Mouse (Mus musculus) MEL (cell line): ENCODE measurements around the gene Inhbe. TPM values are rescaled to one million over a fixed set of nuclear protein-coding genes. Genes with fewer than 3 reads are reported as not detected.
A peak's percentile ranks its signal among the peaks of the same experiment; 100 is the strongest.

Source experiments
- DNase-seq: peaks from one replicate; pipeline ENCODE4 v3.0.0; 2011; ENCODE audit warnings: low read depth, low spot score
- H3K27ac ChIP-seq: 2 replicates; pipeline ENCODE4 v1.5.1; 2012; ENCODE audit warnings: low read depth, mild to moderate bottlenecking, control low read depth, low read length, moderate library complexity; ENCODE audit not compliant: control insufficient read depth
- H3K27me3 ChIP-seq, 2 experiments: fragments of 150-350 bp in 1 of 2; sonication (generic) in 1 of 2; 2 replicates each; pipeline ENCODE4 v1.6.1; 2012; ENCODE audit warnings: low read length in 2 of 2, mild to moderate bottlenecking in 2 of 2, improper control_type of control experiment in 1 of 2, moderate library complexity in 1 of 2; ENCODE audit not compliant: insufficient read depth in 2 of 2, control insufficient read depth in 1 of 2
- H3K36me3 ChIP-seq, 2 experiments: 2 replicates each; pipeline ENCODE4 v1.6.1; 2012 to 2014; ENCODE audit warnings: low read length in 2 of 2, improper control_type of control experiment in 1 of 2, inconsistent platforms in 1 of 2, mild to moderate bottlenecking in 1 of 2; ENCODE audit not compliant: insufficient read depth in 2 of 2, control insufficient read depth in 1 of 2
- H3K4me1 ChIP-seq, 2 experiments: fragments of 150-350 bp in 1 of 2; sonication (generic) in 1 of 2; 2 replicates each; pipeline ENCODE4 v1.6.1; 2012; ENCODE audit warnings: low read length in 2 of 2, improper control_type of control experiment in 1 of 2, mild to moderate bottlenecking in 1 of 2; ENCODE audit not compliant: insufficient read depth in 2 of 2, control insufficient read depth in 1 of 2
- H3K4me3 ChIP-seq, 2 experiments: fragments of 150-350 bp in 1 of 2; sonication (generic) in 1 of 2; 2 replicates each; pipeline ENCODE4 v1.5.1; 2012; ENCODE audit warnings: low read depth in 2 of 2, low read length in 2 of 2, mild to moderate bottlenecking in 2 of 2, moderate library complexity in 2 of 2, control low read depth in 1 of 2, improper control_type of control experiment in 1 of 2; ENCODE audit not compliant: control insufficient read depth in 1 of 2, insufficient read depth in 1 of 2
- H3K79me2 ChIP-seq: 2 replicates; pipeline ENCODE4 v1.6.1; 2012; ENCODE audit warnings: mild to moderate bottlenecking, low read length, moderate library complexity; ENCODE audit not compliant: control insufficient read depth, poor library complexity, insufficient read depth
- H3K9ac ChIP-seq: 2 replicates; pipeline ENCODE4 v1.6.1; 2012; ENCODE audit warnings: low read depth, mild to moderate bottlenecking, control low read depth, low read length, moderate library complexity; ENCODE audit not compliant: control insufficient read depth, poor library complexity, severe bottlenecking
- H3K9me3 ChIP-seq: fragments of 150-350 bp; sonication (generic); replicated peaks from 2 replicates; pipeline ENCODE4 v1.6.1; 2012; ENCODE audit warnings: mild to moderate bottlenecking, low read length, improper control_type of control experiment, moderate library complexity; ENCODE audit not compliant: insufficient read depth
- BHLHE40 ChIP-seq: IDR thresholded peaks from 2 replicates; pipeline ENCODE4 v1.6.1; 2012; ENCODE audit warnings: low read depth, mild to moderate bottlenecking, inconsistent platforms, low read length, improper control_type of control experiment, borderline replicate concordance
- CTCF ChIP-seq, 3 experiments: IDR thresholded peaks in 2 of 3; conservative IDR thresholded peaks in 1 of 3; 2 replicates each; pipeline ENCODE4 v1.5.1; 2011 to 2012; ENCODE audit warnings: low read length in 3 of 3, low read depth in 2 of 3, mild to moderate bottlenecking in 2 of 3, improper control_type of control experiment in 1 of 3, inconsistent platforms in 1 of 3, mixed read lengths in 1 of 3, moderate library complexity in 1 of 3; ENCODE audit not compliant: control insufficient read depth in 1 of 3, insufficient read depth in 1 of 3, poor library complexity in 1 of 3, severe bottlenecking in 1 of 3
- ELF1 ChIP-seq: IDR thresholded peaks from 2 replicates; pipeline ENCODE4 v1.6.1; 2014; ENCODE audit warnings: low read depth, mild to moderate bottlenecking, inconsistent platforms, low read length, improper control_type of control experiment, moderate library complexity
- ETS1 ChIP-seq: IDR thresholded peaks from 2 replicates; pipeline ENCODE4 v1.6.1; 2012; ENCODE audit warnings: low read depth, mild to moderate bottlenecking, inconsistent platforms, low read length, improper control_type of control experiment, moderate library complexity
- GABPA ChIP-seq: IDR thresholded peaks from 2 replicates; pipeline ENCODE4 v1.6.1; 2012; ENCODE audit warnings: low read depth, mild to moderate bottlenecking, inconsistent platforms, low read length, improper control_type of control experiment, moderate library complexity
- HCFC1 ChIP-seq: IDR thresholded peaks from 2 replicates; pipeline ENCODE4 v1.6.1; 2012; ENCODE audit warnings: low read depth, mild to moderate bottlenecking, inconsistent platforms, low read length, improper control_type of control experiment, moderate library complexity
- JUND ChIP-seq: IDR thresholded peaks from 2 replicates; pipeline ENCODE4 v1.6.1; 2011; ENCODE audit warnings: low read depth, mild to moderate bottlenecking, improper control_type of control experiment, low read length
- MAFK ChIP-seq: IDR thresholded peaks from 2 replicates; pipeline ENCODE4 v1.6.1; 2011; ENCODE audit warnings: low read depth, mild to moderate bottlenecking, low read length, improper control_type of control experiment, borderline replicate concordance
- MAX ChIP-seq: IDR thresholded peaks from 2 replicates; pipeline ENCODE4 v1.6.1; 2011; ENCODE audit warnings: low read length, improper control_type of control experiment
- MAZ ChIP-seq: IDR thresholded peaks from 2 replicates; pipeline ENCODE4 v1.6.1; 2012; ENCODE audit warnings: low read depth, mild to moderate bottlenecking, inconsistent platforms, low read length, improper control_type of control experiment
- MXI1 ChIP-seq: IDR thresholded peaks from 2 replicates; pipeline ENCODE4 v1.6.1; 2011; ENCODE audit warnings: mild to moderate bottlenecking, low read depth, low read length, improper control_type of control experiment
- MYB ChIP-seq: IDR thresholded peaks from 2 replicates; pipeline ENCODE4 v1.6.1; 2011; ENCODE audit warnings: mild to moderate bottlenecking, low read depth, low read length, improper control_type of control experiment
- MYC ChIP-seq: IDR thresholded peaks from 2 replicates; pipeline ENCODE4 v1.6.1; 2011; ENCODE audit warnings: low read depth, mild to moderate bottlenecking, low read length, improper control_type of control experiment, moderate library complexity
- NELFE ChIP-seq: IDR thresholded peaks from 2 replicates; pipeline ENCODE4 v1.6.1; 2011; ENCODE audit warnings: low read depth, low read length, improper control_type of control experiment
- NRF1 ChIP-seq: IDR thresholded peaks from 2 replicates; pipeline ENCODE4 v1.6.1; 2014; ENCODE audit warnings: low read depth, mild to moderate bottlenecking, inconsistent platforms, low read length, improper control_type of control experiment, moderate library complexity; ENCODE audit not compliant: poor library complexity, insufficient read depth, severe bottlenecking
- POLR2AphosphoS5 ChIP-seq: IDR thresholded peaks from 2 replicates; pipeline ENCODE4 v1.6.1; 2012; ENCODE audit warnings: low read depth, borderline replicate concordance, mild to moderate bottlenecking, inconsistent platforms, low read length, moderate library complexity, mixed read lengths
- RCOR1 ChIP-seq: IDR thresholded peaks from 2 replicates; pipeline ENCODE4 v1.6.1; 2012; ENCODE audit warnings: low read depth, mild to moderate bottlenecking, inconsistent platforms, low read length, improper control_type of control experiment
- SIN3A ChIP-seq: IDR thresholded peaks from 2 replicates; pipeline ENCODE4 v1.6.1; 2012; ENCODE audit warnings: low read length, improper control_type of control experiment, inconsistent platforms
- SMC3 ChIP-seq: IDR thresholded peaks from 2 replicates; pipeline ENCODE4 v1.6.1; 2011; ENCODE audit warnings: low read depth, low read length, improper control_type of control experiment
- TBP ChIP-seq: IDR thresholded peaks from 2 replicates; pipeline ENCODE4 v1.8.0; 2011; ENCODE audit warnings: low read depth, low read length, improper control_type of control experiment
- TCF12 ChIP-seq: IDR thresholded peaks from 2 replicates; pipeline ENCODE4 v1.6.1; 2014; ENCODE audit warnings: low read depth, mild to moderate bottlenecking, inconsistent platforms, low read length, improper control_type of control experiment, moderate library complexity
- USF2 ChIP-seq, 2 experiments: IDR thresholded peaks; 2 replicates each; pipeline ENCODE4 v1.6.1; 2011 to 2012; ENCODE audit warnings: improper control_type of control experiment in 2 of 2, low read length in 2 of 2, borderline replicate concordance in 1 of 2, inconsistent platforms in 1 of 2, low read depth in 1 of 2, mild to moderate bottlenecking in 1 of 2; ENCODE audit not compliant: insufficient read depth in 1 of 2
- ZC3H11A ChIP-seq: IDR thresholded peaks from 2 replicates; pipeline ENCODE4 v1.6.1; 2012; ENCODE audit warnings: low read depth, mild to moderate bottlenecking, inconsistent platforms, low read length, improper control_type of control experiment
- ZKSCAN1 ChIP-seq: IDR thresholded peaks from 2 replicates; pipeline ENCODE4 v1.6.1; 2012; ENCODE audit warnings: low read depth, mild to moderate bottlenecking, inconsistent platforms, low read length, improper control_type of control experiment, moderate library complexity
- ZMIZ1 ChIP-seq: IDR thresholded peaks from 2 replicates; pipeline ENCODE4 v1.6.1; 2012; ENCODE audit warnings: low read depth, mild to moderate bottlenecking, inconsistent platforms, low read length, improper control_type of control experiment, moderate library complexity
- ZNF384 ChIP-seq: IDR thresholded peaks from 2 replicates; pipeline ENCODE4 v1.6.1; 2012; ENCODE audit warnings: low read depth, mild to moderate bottlenecking, inconsistent platforms, low read length, improper control_type of control experiment
- polyA plus RNA-seq, 2 experiments: library from polyadenylated mRNA; stranded (reverse) in 1 of 2; unstranded in 1 of 2; fragments of >175 nt in 1 of 2; fragments of >200 nt in 1 of 2; gene quantifications; 2 replicates each; pipeline versions ENCODE4 v1.2.1 to v1.2.4; 2012; ENCODE audit warnings: low replicate concordance in 2 of 2, low read depth in 1 of 2; ENCODE audit not compliant: insufficient read length in 2 of 2, insufficient read depth in 1 of 2, missing spikeins in 1 of 2
- total RNA-seq: library from RNA; depleted of rRNA; stranded (reverse); fragments of 300-350 nt; gene quantifications from 2 replicates; pipeline ENCODE4 v1.2.3, GENCODE M21; 2012

The Inhbe gene
- total and polyA plus RNA-seq, 3 experiments, result 0.03 TPM; not detected in 2

DNA sequence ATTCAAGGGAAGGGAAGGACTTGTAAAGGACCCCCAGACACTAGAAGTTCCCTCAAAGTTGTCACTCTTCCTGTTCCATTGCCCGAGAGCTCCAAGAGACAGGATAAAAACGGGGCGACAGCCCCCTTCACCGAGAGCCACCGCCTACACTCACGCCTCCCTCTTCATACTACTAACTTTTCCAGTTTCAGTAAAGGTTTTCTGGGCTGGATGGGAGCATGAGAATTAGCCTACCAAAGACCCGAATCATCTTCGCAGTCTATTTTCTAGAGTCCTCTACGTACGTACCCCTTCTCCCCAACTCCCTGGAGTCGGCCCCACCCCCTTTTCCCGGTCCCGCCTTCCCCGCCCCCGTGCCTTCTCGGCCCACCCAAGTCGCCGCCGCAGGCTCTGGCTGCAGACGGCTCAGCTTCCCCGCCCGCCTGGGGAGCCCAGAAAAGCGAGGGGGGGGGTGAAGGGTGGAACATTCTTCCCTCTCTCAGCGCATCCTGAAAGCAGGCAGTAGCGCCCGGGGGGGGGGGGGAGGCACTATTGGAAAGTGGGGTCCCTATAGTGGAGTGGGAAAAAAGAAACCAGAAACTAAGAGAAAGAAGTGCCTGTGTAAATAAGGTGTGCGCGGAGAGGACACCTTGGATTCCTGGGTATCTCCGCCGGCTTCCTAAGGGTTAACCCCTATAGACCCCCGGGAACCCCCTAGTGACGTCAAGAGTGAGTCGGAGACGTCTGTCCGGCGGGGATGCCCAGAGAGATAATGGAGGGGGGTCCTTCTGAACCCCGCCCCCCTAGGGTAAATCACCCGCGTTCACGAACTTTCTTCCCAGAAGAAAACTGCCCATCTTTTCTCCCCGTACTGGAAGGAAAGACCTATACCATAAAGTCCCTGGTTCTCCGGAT is 14.3 kb downstream of the Inhbe start:
- DNase-seq, result peak; percentile 90
- Histone ChIP-seq H3K4me1 (0 out of 4 replicates have a peak, but pooled peaks cover 0 to 3% of the 10 kb centered on the region in 2 experiments), H3K4me3 (peak overlapping the region; percentile 61 to 95), H3K79me2 (no peaks in the 10 kb centered on the region; the same call in 1 of the 2 replicates), H3K9ac (peak overlapping the region; percentile 66), H3K27ac (peak overlapping the region; percentile 56), H3K9me3 (no peaks in the 10 kb centered on the region), H3K27me3 (no peaks in the 10 kb centered on the region), H3K36me3 (peaks cover 0 to 2% of the 10 kb centered on the region in 2 experiments; a peak in 1 of 4 replicates)
- TF ChIP-seq POLR2AphosphoS5, result no peak
- TF ChIP-seq NELFE, result peak; percentile 19; the same call in 1 of the 2 replicates
- TF ChIP-seq MAZ, result peak; percentile 63; the same call in 1 of the 2 replicates
- TF ChIP-seq ZC3H11A, result no peak

DNA sequence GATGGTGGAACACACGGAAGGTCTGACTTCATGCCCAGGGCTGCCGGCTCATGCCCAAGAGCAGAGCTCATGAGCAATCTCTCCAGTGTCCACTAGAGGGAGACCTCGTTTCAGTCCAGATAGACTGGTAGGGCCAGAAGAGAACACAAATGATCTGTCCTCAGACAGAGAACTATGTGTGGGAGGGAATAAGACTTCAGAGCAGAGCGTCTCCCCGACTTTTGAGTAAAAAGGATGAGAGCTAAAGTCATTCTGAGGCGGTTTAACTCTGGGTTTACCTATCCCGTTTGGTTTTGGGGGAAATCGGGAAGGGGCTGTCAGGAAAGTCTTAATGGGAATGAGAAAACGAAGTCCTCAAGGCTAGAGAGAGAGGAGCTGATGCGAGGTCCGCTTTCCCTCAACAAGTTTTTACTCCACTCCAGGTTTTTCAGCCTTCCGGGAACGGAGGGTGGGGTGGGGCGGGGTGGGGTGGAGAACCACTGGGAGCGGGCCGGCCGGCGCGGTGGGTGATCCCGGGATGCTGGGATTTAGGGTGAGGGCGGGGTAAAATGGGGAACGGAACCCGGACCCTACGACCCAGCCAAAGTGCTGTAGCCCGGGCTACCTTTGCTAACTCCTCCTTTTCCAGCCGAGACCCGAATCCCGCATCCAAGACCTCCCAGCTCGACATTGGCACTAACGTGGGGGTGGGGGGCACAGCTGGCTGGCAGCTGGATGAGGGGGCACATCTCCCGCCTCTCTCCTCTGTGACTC is 15.1 kb downstream of the Inhbe start:
- no peaks in the 10 kb centered on the region for H3K27me3 ChIP-seq
- H3K9me3 ChIP-seq, result no peaks in the 10 kb centered on the region
- H3K36me3 ChIP-seq, result peaks cover 0 to 2% of the 10 kb centered on the region in 2 experiments; a peak in 1 of 4 replicates
- no peaks in the 10 kb centered on the region; the same call in 1 of the 2 replicates for H3K79me2 ChIP-seq
- peak overlapping the region; percentile 61 to 95 for H3K4me3 ChIP-seq
- peak overlapping the region; percentile 62 for H3K27ac ChIP-seq
- H3K4me1 ChIP-seq, result 0 out of 4 replicates have a peak, but pooled peaks cover 0 to 3% of the 10 kb centered on the region in 2 experiments
- H3K9ac ChIP-seq, result peak overlapping the region; percentile 66
- DNase-seq, result peak; percentile 96
- TF ChIP-seq SIN3A (peak; percentile 75), GABPA (no peak), ZNF384 (0 out of 2 replicates have a peak, but pooled peaks have one; percentile 12), MAX (0 out of 2 replicates have a peak, but pooled peaks have one; percentile 34), TBP (0 out of 2 replicates have a peak, but pooled peaks have one; percentile 42), MAZ (peak; percentile 83), ZC3H11A (peak; percentile 38; the same call in 1 of the 2 replicates), MAFK (no peak), BHLHE40 (no peak), RCOR1 (0 out of 2 replicates have a peak, but pooled peaks have one; percentile 13), ELF1 (0 out of 2 replicates have a peak, but pooled peaks have one; percentile 19), TCF12 (0 out of 2 replicates have a peak, but pooled peaks have one; percentile 46), SMC3 (peak; percentile 71), JUND (no peak; the same call in 1 of the 2 replicates), NRF1 (peak; percentile 23; the same call in 1 of the 2 replicates), MXI1 (peak; percentile 65), USF2 (IDR thresholded peaks at IDR 0.05; ENCODE audit: borderline replicate concordance in 1 of 2, insufficient read depth in 1 of 2, low read depth in 1 of 2, low read length in 2 of 2) (no peak), CTCF (IDR thresholded peaks at IDR 0.05 in 2 of 3, conservative IDR thresholded peaks at IDR 0.05 in 1 of 3; ENCODE audit: control insufficient read depth in 1 of 3, insufficient read depth in 1 of 3, low read depth in 2 of 3, low read length in 3 of 3, poor library complexity in 1 of 3, severe bottlenecking in 1 of 3) (peak; percentile 81 to 93 (median 92)), ETS1 (peak; percentile 50; the same call in 1 of the 2 replicates), MYC (0 out of 2 replicates have a peak, but pooled peaks have one; percentile 33), HCFC1 (peak; percentile 40; the same call in 1 of the 2 replicates), MYB (no peak), ZMIZ1 (no peak), ZKSCAN1 (no peak)
